Mouse (Mus musculus): ENCODE data around the gene Spint2.

DNA sequence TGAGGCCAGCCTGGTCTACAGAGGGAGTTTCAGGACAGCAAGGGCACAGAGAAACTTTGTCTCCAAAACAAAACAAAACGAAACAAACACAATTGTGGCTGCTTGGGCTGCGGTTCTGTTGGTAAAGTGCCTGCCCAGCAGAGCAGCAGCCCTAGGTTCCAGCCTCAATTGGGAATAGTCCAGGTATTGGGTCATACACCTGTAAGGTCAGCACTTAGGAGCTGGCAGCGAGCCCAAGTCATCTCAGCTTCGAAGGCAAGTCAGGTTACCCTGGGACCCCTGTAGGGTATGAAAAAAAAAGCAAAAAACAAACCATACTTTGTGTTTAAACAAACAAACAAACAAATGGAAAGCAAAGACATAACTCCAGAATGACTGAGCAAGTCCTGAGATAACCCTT lies 25.8 kb downstream of the Spint2 start:
- no peak for TF ChIP-seq CTCF (IDR thresholded peaks at IDR 0.05; ENCODE audit: low read depth)
- no peak for TF ChIP-seq EP300 (IDR thresholded peaks at IDR 0.05; ENCODE audit: low read depth)
